Mouse (Mus musculus) spleen, adult 2 months (tissue): ENCODE results near the gene Foxr1. TPM values are rescaled to one million over a fixed set of nuclear protein-coding genes. Genes with fewer than 3 reads are reported as not detected.

Experiments
- DNase-seq, 2 experiments: peaks; one replicate each; pipeline versions ENCODE4 v3.0.0 to v3.0.0-alpha.2; 2012 to 2021; ENCODE audit warnings: low spot score in 2 of 2, low read depth in 1 of 2
- H3K27ac ChIP-seq: fragments of 200-500 bp; 2 replicates; pipeline ENCODE4 v1.5.1; 2012; ENCODE audit warnings: low read length, inconsistent platforms; ENCODE audit not compliant: insufficient read depth
- H3K27me3 ChIP-seq: fragments of 200-500 bp; 2 replicates; pipeline ENCODE4 v1.6.1; 2012; ENCODE audit warnings: mild to moderate bottlenecking, moderate library complexity, low read length, inconsistent platforms; ENCODE audit not compliant: control insufficient read depth, insufficient read depth
- H3K36me3 ChIP-seq: fragments of 200-500 bp; 2 replicates; pipeline ENCODE4 v1.6.1; 2012; ENCODE audit warnings: mild to moderate bottlenecking, low read length, inconsistent platforms; ENCODE audit not compliant: control insufficient read depth, insufficient read depth
- H3K4me1 ChIP-seq: fragments of 200-500 bp; 2 replicates; pipeline ENCODE4 v1.6.1; 2011; ENCODE audit warnings: inconsistent platforms; ENCODE audit not compliant: control insufficient read depth, insufficient read depth, insufficient read length
- H3K4me3 ChIP-seq: fragments of 200-500 bp; 2 replicates; pipeline ENCODE4 v1.5.1; 2011; ENCODE audit warnings: mild to moderate bottlenecking, inconsistent platforms; ENCODE audit not compliant: insufficient read depth, insufficient read length; ENCODE audit errors: extremely low read depth
- CTCF ChIP-seq: fragments of 200-500 bp; IDR thresholded peaks from 2 replicates; pipeline ENCODE4 v1.5.1; 2011; ENCODE audit warnings: mild to moderate bottlenecking, inconsistent platforms; ENCODE audit not compliant: insufficient read depth, insufficient read length, insufficient replicate concordance; ENCODE audit errors: extremely low read depth
- POLR2A ChIP-seq: fragments of 200-500 bp; IDR thresholded peaks from 2 replicates; pipeline ENCODE4 v1.6.1; 2011; ENCODE audit warnings: low read depth, low read length, inconsistent platforms
- WGBS: fragments of 180-500 bp; shearing (Covaris S2); methylation state at CpG from one replicate; pipeline ENCODE4 v1.1.7; 2018; 5-methylcytosine and 5-hydroxymethylcytosine counted together
- polyA plus RNA-seq: library from polyadenylated mRNA; depleted of rRNA; stranded (reverse); fragments of >200 nt; gene quantifications from 2 replicates; pipeline ENCODE4 v1.2.3, GENCODE M21; 2012

The Foxr1 gene
- polyA plus RNA-seq, 1 experiment: 0.15 TPM

GRCm38 (mm10) chr9:44477339-44478228 is 36.6 kb upstream of the Foxr1 start:
- Histone ChIP-seq H3K36me3 (no peaks in the 10 kb centered on the region), H3K4me1 (peaks cover 15% of the 10 kb centered on the region; the same call in 1 of the 2 replicates), H3K27me3 (0 out of 2 replicates have a peak, but pooled peaks cover 1% of the 10 kb centered on the region), H3K4me3 (peak overlapping the region; percentile 62; the same call in 1 of the 2 replicates), H3K27ac (0 out of 2 replicates have a peak overlapping the region, but pooled peaks have one; percentile 2)
- 10% methylated on average over 24 of the region's 24 CpGs for WGBS
- TF ChIP-seq POLR2A (no peak), CTCF (peak; percentile 12; the same call in 1 of the 2 replicates)
- peak in 1 of 2 experiments; percentile 75 for DNase-seq

- Histone ChIP-seq H3K27ac (no peak overlapping the region), H3K27me3 (0 out of 2 replicates have a peak, but pooled peaks cover 2% of the 10 kb centered on the region), H3K4me3 (no peak overlapping the region), H3K4me1 (peaks cover 11% of the 10 kb centered on the region; the same call in 1 of the 2 replicates), H3K36me3 (no peaks in the 10 kb centered on the region)
- TF ChIP-seq POLR2A: no peak
- TF ChIP-seq CTCF: no peak
- 88% methylated on average over 3 of the region's 3 CpGs for WGBS
- DNase-seq: no peak
Measured at GRCm38 (mm10) chr9:44475936-44476335, 35.0 kb upstream of the Foxr1 start.

- TF ChIP-seq POLR2A (no peak), CTCF (no peak)
- peaks cover 5% of the 10 kb centered on the region; the same call in 1 of the 2 replicates for H3K27me3 ChIP-seq
- peaks cover 8% of the 10 kb centered on the region; the same call in 1 of the 2 replicates for H3K4me1 ChIP-seq
- H3K36me3 ChIP-seq: no peaks in the 10 kb centered on the region
- no peak overlapping the region for H3K27ac ChIP-seq
- DNase-seq: no peak
- no peak overlapping the region for H3K4me3 ChIP-seq
- 71% methylated on average over 1 of the region's 1 CpGs for WGBS
Measured at GRCm38 (mm10) chr9:44474327-44474726, 33.4 kb upstream of the Foxr1 start.

- peaks cover 3% of the 10 kb centered on the region; the same call in 1 of the 2 replicates for H3K4me1 ChIP-seq
- DNase-seq: no peak
- 66% methylated on average over 3 of the region's 3 CpGs for WGBS
Measured at GRCm38 (mm10) chr9:44473184-44473583, 32.2 kb upstream of the Foxr1 start.

GRCm38 (mm10) chr9:44468800-44469199 is 27.9 kb upstream of the Foxr1 start:
- H3K36me3 ChIP-seq: no peaks in the 10 kb centered on the region
- TF ChIP-seq CTCF: no peak
- no peak for TF ChIP-seq POLR2A
- DNase-seq: no peak
- no peak overlapping the region for H3K27ac ChIP-seq
- H3K4me1 ChIP-seq: no peaks in the 10 kb centered on the region
- H3K27me3 ChIP-seq: peaks cover 3% of the 10 kb centered on the region; the same call in 1 of the 2 replicates
- H3K4me3 ChIP-seq: no peak overlapping the region
- 59% methylated on average over 2 of the region's 2 CpGs for WGBS

More at GRCm38 (mm10) chr9:44473184-44473583, 32.2 kb upstream of the Foxr1 start:
- Histone ChIP-seq H3K27ac (no peak overlapping the region), H3K27me3 (peaks cover 3% of the 10 kb centered on the region; the same call in 1 of the 2 replicates), H3K4me3 (no peak overlapping the region), H3K36me3 (no peaks in the 10 kb centered on the region)
- TF ChIP-seq POLR2A (no peak), CTCF (no peak)

- peaks cover 3% of the 10 kb centered on the region; the same call in 1 of the 2 replicates for H3K27me3 ChIP-seq
- no peak overlapping the region for H3K4me3 ChIP-seq
- no peak overlapping the region for H3K27ac ChIP-seq
- no peaks in the 10 kb centered on the region for H3K4me1 ChIP-seq
- WGBS: 61% methylated on average over 7 of the region's 7 CpGs
- no peaks in the 10 kb centered on the region for H3K36me3 ChIP-seq
- DNase-seq: no peak
- TF ChIP-seq POLR2A: no peak
- no peak for TF ChIP-seq CTCF
Measured at GRCm38 (mm10) chr9:44468224-44468623, 27.3 kb upstream of the Foxr1 start.

GRCm38 (mm10) chr9:44461950-44462349 is 21.0 kb upstream of the Foxr1 start:
- H3K4me1 ChIP-seq: peaks cover 4% of the 10 kb centered on the region; the same call in 1 of the 2 replicates
- no peaks in the 10 kb centered on the region for H3K27me3 ChIP-seq
- H3K27ac ChIP-seq: no peak overlapping the region
- DNase-seq: no peak
- WGBS: 41% methylated on average over 5 of the region's 5 CpGs
- no peaks in the 10 kb centered on the region for H3K36me3 ChIP-seq
- H3K4me3 ChIP-seq: no peak overlapping the region
- TF ChIP-seq CTCF (no peak), POLR2A (no peak)
